Mouse (Mus musculus) limb, embryonic 14.5 days (tissue): Measurements from ENCODE around the gene Nrxn3. TPM values are rescaled to one million over a fixed set of nuclear protein-coding genes. Genes with fewer than 3 reads are reported as not detected.

Source experiments
- ATAC-seq: fragments of 200-750 bp; cut with Nextera tagmentation; 2 replicates; pipeline ENCODE4 v1.8.0; 2017; ENCODE audit warnings: low read depth, moderate number of reproducible peaks, moderate TSS enrichment; ENCODE audit not compliant: low FRiP score
- DNase-seq: peaks from one replicate; pipeline ENCODE4 v3.0.0-alpha.2; 2015; ENCODE audit warnings: low spot score
- H3K27ac ChIP-seq: fragments of 300-500 bp; sonication (generic); replicated peaks from 2 replicates; pipeline ENCODE4 v1.5.1; 2014; ENCODE audit warnings: low read depth, mild to moderate bottlenecking, low read length, moderate library complexity, mixed read lengths
- H3K27me3 ChIP-seq: fragments of 300-500 bp; sonication (generic); 2 replicates; pipeline ENCODE4 v1.6.1; 2014; ENCODE audit warnings: low read length, mixed read lengths; ENCODE audit not compliant: control insufficient read depth, insufficient read depth
- H3K36me3 ChIP-seq: fragments of 300-500 bp; sonication (generic); 2 replicates; pipeline ENCODE4 v1.6.1; 2014; ENCODE audit warnings: mild to moderate bottlenecking, low read length, moderate library complexity, mixed read lengths; ENCODE audit not compliant: control insufficient read depth, insufficient read depth
- H3K4me1 ChIP-seq: fragments of 300-500 bp; sonication (generic); 2 replicates; pipeline ENCODE4 v1.6.1; 2014; ENCODE audit warnings: antibody characterized with exemption, low read length, mixed read lengths; ENCODE audit not compliant: control insufficient read depth, insufficient read depth
- H3K4me2 ChIP-seq: fragments of 300-500 bp; sonication (generic); replicated peaks from 2 replicates; pipeline ENCODE4 v1.6.1; 2014; ENCODE audit warnings: low read depth, mild to moderate bottlenecking, low read length, moderate library complexity; ENCODE audit not compliant: severe bottlenecking
- H3K4me3 ChIP-seq: fragments of 300-500 bp; sonication (generic); replicated peaks from 2 replicates; pipeline ENCODE4 v1.5.1; 2014; ENCODE audit warnings: low read length
- H3K9ac ChIP-seq: fragments of 300-500 bp; sonication (generic); 2 replicates; pipeline ENCODE4 v1.6.1; 2014; ENCODE audit warnings: mild to moderate bottlenecking, low read depth, low read length, moderate library complexity; ENCODE audit not compliant: severe bottlenecking
- H3K9me3 ChIP-seq: fragments of 300-500 bp; sonication (generic); 2 replicates; pipeline ENCODE4 v1.6.1; 2016; ENCODE audit warnings: low read length; ENCODE audit not compliant: control insufficient read depth
- POLR2A ChIP-seq: fragments of 200-500 bp; IDR thresholded peaks from 2 replicates; pipeline ENCODE4 v1.8.0; 2012; ENCODE audit warnings: inconsistent platforms, mild to moderate bottlenecking, moderate library complexity, borderline replicate concordance; ENCODE audit not compliant: insufficient read depth, insufficient read length; ENCODE audit errors: extremely low read depth
- WGBS: fragments of 180-500 bp; shearing (Covaris S2); extraction: QIAGEN DNeasy Blood & Tissue Kit; methylation state at CpG from one replicate; pipeline ENCODE4 v1.1.7; 2014; 5-methylcytosine and 5-hydroxymethylcytosine counted together
- polyA plus RNA-seq, 2 experiments: library from polyadenylated mRNA; depleted of rRNA in 1 of 2; stranded (reverse) in 1 of 2; unstranded in 1 of 2; fragments of >200 nt; fragmentation: Nextera tagmentation in 1 of 2; extraction: Ambion mirVana in 1 of 2; gene quantifications; 2 replicates each; pipeline versions ENCODE4 v1.2.1 to v1.2.3; 2012 to 2014

The Nrxn3 gene
- polyA plus RNA-seq, 2 experiments: 0.74 to 1.4 TPM

DNA sequence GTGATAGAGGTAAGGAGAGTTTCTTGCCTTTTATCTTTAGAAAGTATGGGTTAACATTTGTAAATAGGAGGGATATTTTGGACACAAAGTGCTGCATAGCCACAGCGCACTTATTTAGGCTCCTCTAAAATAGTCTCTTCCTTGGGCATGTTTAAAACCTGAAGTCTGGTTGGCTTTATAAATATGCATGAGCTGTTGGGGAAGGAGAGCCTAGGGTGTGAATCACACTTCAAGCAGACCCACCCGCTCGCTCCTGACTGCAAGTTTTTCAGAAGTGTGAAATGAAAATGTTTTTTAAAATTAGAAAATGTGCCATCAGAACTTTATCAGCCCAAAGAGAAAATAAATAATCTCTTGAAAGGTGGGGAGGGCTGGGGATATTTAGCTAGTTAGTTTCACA lies 1001.4 kb downstream of the Nrxn3 start:
- no peaks in the 10 kb centered on the region for H3K27me3 ChIP-seq
- no peak overlapping the region for H3K4me3 ChIP-seq
- H3K4me1 ChIP-seq: no peaks in the 10 kb centered on the region
- DNase-seq (no peak), ATAC-seq (no peak)
- TF ChIP-seq POLR2A: no peak
- no peak overlapping the region for H3K9ac ChIP-seq
- WGBS: 45% methylated on average over 3 of the region's 3 CpGs
- H3K4me2 ChIP-seq: no peak overlapping the region
- no peaks in the 10 kb centered on the region for H3K36me3 ChIP-seq
- H3K27ac ChIP-seq: no peak overlapping the region
- no peaks in the 10 kb centered on the region for H3K9me3 ChIP-seq

GRCm38 (mm10) chr12:89742326-89742725 lies 1019.6 kb downstream of the Nrxn3 start:
- no peak for DNase-seq
- no peak for TF ChIP-seq POLR2A
- Histone ChIP-seq H3K36me3 (no peaks in the 10 kb centered on the region), H3K4me2 (no peak overlapping the region), H3K4me1 (no peaks in the 10 kb centered on the region), H3K9ac (no peak overlapping the region), H3K27ac (no peak overlapping the region), H3K27me3 (no peaks in the 10 kb centered on the region), H3K4me3 (no peak overlapping the region), H3K9me3 (no peaks in the 10 kb centered on the region)
- 48% methylated on average over 1 of the region's 1 CpGs for WGBS
- ATAC-seq: no peak

DNA sequence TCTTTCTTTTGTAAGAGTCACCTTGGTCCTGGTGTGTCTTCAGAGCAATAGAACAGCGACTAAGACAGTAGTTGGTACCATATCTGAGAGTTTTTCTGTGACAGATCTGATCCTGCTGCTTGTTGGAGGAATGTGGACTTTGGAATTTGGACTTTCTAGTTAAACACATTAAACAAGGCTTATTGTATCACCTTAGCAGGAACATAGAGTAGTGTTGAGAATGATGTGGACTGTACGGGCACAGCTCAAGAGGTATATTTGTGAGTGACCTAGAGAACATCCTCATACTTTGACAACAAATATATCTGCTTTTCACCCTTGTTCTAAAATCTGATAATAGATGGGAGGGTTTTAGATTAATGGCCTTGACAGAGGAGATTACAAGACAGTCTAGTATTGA lies 1020.1 kb downstream of the Nrxn3 start:
- no peaks in the 10 kb centered on the region for H3K36me3 ChIP-seq
- no peaks in the 10 kb centered on the region for H3K27me3 ChIP-seq
- no peak for DNase-seq
- H3K4me3 ChIP-seq: no peak overlapping the region
- no peaks in the 10 kb centered on the region for H3K4me1 ChIP-seq
- ATAC-seq: no peak
- 80% methylated on average over 2 of the region's 2 CpGs for WGBS
- H3K27ac ChIP-seq: no peak overlapping the region
- TF ChIP-seq POLR2A: no peak
- H3K4me2 ChIP-seq: no peak overlapping the region
- H3K9ac ChIP-seq: no peak overlapping the region
- no peaks in the 10 kb centered on the region for H3K9me3 ChIP-seq

- no peaks in the 10 kb centered on the region for H3K4me1 ChIP-seq
- 39% methylated on average over 10 of the region's 10 CpGs for WGBS
- DNase-seq (no peak), ATAC-seq (no peak)
- no peaks in the 10 kb centered on the region for H3K36me3 ChIP-seq
- no peak overlapping the region for H3K27ac ChIP-seq
- no peak for TF ChIP-seq POLR2A
- no peaks in the 10 kb centered on the region for H3K27me3 ChIP-seq
- no peak overlapping the region for H3K4me3 ChIP-seq
- H3K4me2 ChIP-seq: no peak overlapping the region
- H3K9me3 ChIP-seq: no peaks in the 10 kb centered on the region
- H3K9ac ChIP-seq: no peak overlapping the region
These were observed 1041.8 kb downstream of the Nrxn3 start for GRCm38 (mm10) chr12:89764191-89765082.

DNA sequence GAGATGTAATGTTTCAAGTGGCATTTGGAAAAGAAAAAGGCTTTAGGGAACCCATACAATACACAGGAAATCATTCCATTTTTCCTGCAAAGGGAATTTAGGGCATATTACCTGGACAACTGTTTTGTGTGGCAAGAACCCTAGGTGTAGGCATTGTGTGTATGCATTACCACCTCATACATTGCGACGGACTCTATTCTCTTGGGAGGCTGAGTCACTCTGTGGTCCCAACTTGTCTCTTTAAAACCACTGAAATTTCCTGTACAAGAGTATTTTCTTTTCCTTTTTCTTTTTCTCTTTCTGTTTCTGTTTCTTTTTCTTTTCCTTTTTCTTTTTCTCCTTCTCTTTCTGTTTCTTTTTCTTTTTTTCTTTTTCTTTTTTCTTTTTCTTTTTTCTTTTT lies 1042.5 kb downstream of the Nrxn3 start:
- WGBS: 73% methylated on average over 2 of the region's 2 CpGs
- H3K9me3 ChIP-seq: no peaks in the 10 kb centered on the region
- no peak overlapping the region for H3K4me2 ChIP-seq
- H3K27me3 ChIP-seq: no peaks in the 10 kb centered on the region
- no peak overlapping the region for H3K9ac ChIP-seq
- no peaks in the 10 kb centered on the region for H3K36me3 ChIP-seq
- no peak for DNase-seq
- no peak overlapping the region for H3K27ac ChIP-seq
- no peak for ATAC-seq
- H3K4me1 ChIP-seq: no peaks in the 10 kb centered on the region
- H3K4me3 ChIP-seq: no peak overlapping the region
- TF ChIP-seq POLR2A: no peak
